13 mouse cellular contexts compared by ENCODE assay signal in genomic region chr1:54837721-54838485, GRCm38 (mm10).
A peak's percentile ranks its signal among the peaks of the same experiment; 100 is the strongest.
DNase-seq lines count a peak whose midpoint lies in the region; ATAC-seq and TF ChIP-seq lines count a peak whose summit lies in the region.
"Had no signal": no experiment of that assay in that cellular context is flagged by ENCODE, and none has a peak within 500 bp of the region (broad histone marks: within the 10 kb centered on the region; RNA-seq: fewer than 3 reads in every experiment).

No protein-coding gene starts in this region.

- TF ChIP-seq CTCF in lung, adult 2 months (IDR thresholded peaks at IDR 0.05; ENCODE audit: insufficient read depth, low read length), result no peak

- no peak overlapping the region; the same call in 1 of the 2 replicates for H3K27ac ChIP-seq in liver, embryonic 12.5 days
- H3K27ac ChIP-seq: limb, embryonic 12.5 days had no signal

- H3K4me2 ChIP-seq in liver, embryonic 12.5 days, result no peak overlapping the region
- H3K4me2 ChIP-seq: limb, embryonic 12.5 days had no signal

- no peak for TF ChIP-seq POLR2A in lung, adult 2 months (IDR thresholded peaks at IDR 0.05; ENCODE audit: borderline replicate concordance, extremely low read depth, low read depth, low read length)

- WGBS in liver, embryonic 12.5 days (ENCODE audit: insufficient replicate concordance), result 48% methylated on average over 17 of the region's 17 CpGs
- 19% methylated on average over 17 of the region's 17 CpGs for WGBS in lung, adult 2 months

- ATAC-seq in liver, embryonic 12.5 days, result no peak
- ATAC-seq: forebrain, embryonic 16.5 days; intestine, postnatal 0 days had no signal

- H3K4me1 ChIP-seq in liver, embryonic 12.5 days, result peaks cover 30% of the 10 kb centered on the region; the same call in 1 of the 2 replicates
- H3K4me1 ChIP-seq in lung, adult 2 months (ENCODE audit: control insufficient read depth, insufficient read depth, low read length), result peaks cover 26% of the 10 kb centered on the region

- H3K4me3 ChIP-seq in liver, embryonic 12.5 days, result no peak overlapping the region
- no peak overlapping the region for H3K4me3 ChIP-seq in lung, adult 2 months (replicated peaks; ENCODE audit: extremely low read depth, low read depth, low read length)
- H3K4me3 ChIP-seq: limb, embryonic 12.5 days had no signal

- no peaks in the 10 kb centered on the region for H3K9me3 ChIP-seq in liver, embryonic 12.5 days (replicated peaks)
- H3K9me3 ChIP-seq: limb, embryonic 12.5 days had no signal

- no peaks in the 10 kb centered on the region for H3K36me3 ChIP-seq in liver, embryonic 12.5 days
- H3K36me3 ChIP-seq: limb, embryonic 12.5 days had no signal

- no peaks in the 10 kb centered on the region for H3K27me3 ChIP-seq in liver, embryonic 12.5 days (replicated peaks)
- H3K27me3 ChIP-seq: limb, embryonic 12.5 days had no signal

- peak; percentile 4 to 26 for DNase-seq in adrenal gland, postnatal 36 days
- no peak for DNase-seq in adrenal gland, adult 18-20 months (ENCODE audit: low spot score in 2 of 2)
- peak; percentile 7 for DNase-seq in liver
- peak; percentile 58 for DNase-seq in lung, adult 2 months
- peak; percentile 75 for DNase-seq in yolk sac, embryonic 10.5 days (ENCODE audit: low spot score)
- no peak for DNase-seq in layer of hippocampus, adult 9-10 months (ENCODE audit: low spot score)
- no peak for DNase-seq in neural tube, embryonic 10.5 days (ENCODE audit: extremely low spot score, low spot score)
- DNase-seq: cerebellum, postnatal 14 days; spleen, adult 18-20 months had no signal

- H3K9ac ChIP-seq in liver, embryonic 12.5 days, result no peak overlapping the region
- H3K9ac ChIP-seq: limb, embryonic 12.5 days had no signal

Comparison
In these comparisons a context has a peak if more than half of its experiments do, and no peak if none do; other contexts are left out.
1. DNase-seq: peak in adrenal gland, postnatal 36 days (2 of 2), liver (single experiment), lung, adult 2 months (single experiment) and yolk sac, embryonic 10.5 days (single experiment); none in adrenal gland, adult 18-20 months (0 of 2), layer of hippocampus, adult 9-10 months (single experiment) and neural tube, embryonic 10.5 days (single experiment).